Mouse (Mus musculus) neural tube, embryonic 15.5 days (tissue): ENCODE measurements at regions not wholly inside any gene's neighbourhood (a gene's known extent, or its start where the extent isn't known, plus 50 kb on each side); places are given as distances from the start of the nearest gene placed in this dataset.

Source experiments
- ATAC-seq: fragments of 200-750 bp; cut with Nextera tagmentation; 2 replicates; pipeline ENCODE4 v1.8.0; 2017; ENCODE audit warnings: mild to moderate bottlenecking, moderate TSS enrichment, moderate library complexity; ENCODE audit not compliant: low FRiP score
- H3K27ac ChIP-seq: fragments of 300-500 bp; sonication (generic); replicated peaks from 2 replicates; pipeline ENCODE4 v1.5.1; 2015; ENCODE audit warnings: mild to moderate bottlenecking, inconsistent platforms
- H3K27me3 ChIP-seq: fragments of 300-500 bp; sonication (generic); replicated peaks from 2 replicates; pipeline ENCODE4 v1.6.1; 2015; ENCODE audit warnings: inconsistent platforms
- H3K36me3 ChIP-seq: fragments of 300-500 bp; sonication (generic); 2 replicates; pipeline ENCODE4 v1.6.1; 2015; ENCODE audit warnings: inconsistent platforms
- H3K4me1 ChIP-seq: fragments of 300-500 bp; sonication (generic); 2 replicates; pipeline ENCODE4 v1.6.1; 2015; ENCODE audit warnings: inconsistent platforms
- H3K4me2 ChIP-seq: fragments of 300-500 bp; sonication (generic); 2 replicates; pipeline ENCODE4 v1.6.1; 2015; ENCODE audit warnings: inconsistent platforms, mild to moderate bottlenecking, moderate library complexity
- H3K4me3 ChIP-seq: fragments of 300-500 bp; sonication (generic); replicated peaks from 2 replicates; pipeline ENCODE4 v1.5.1; 2015; ENCODE audit warnings: mild to moderate bottlenecking, inconsistent platforms
- H3K9ac ChIP-seq: fragments of 300-500 bp; sonication (generic); replicated peaks from 2 replicates; pipeline ENCODE4 v1.6.1; 2015; ENCODE audit warnings: mild to moderate bottlenecking, inconsistent platforms
- H3K9me3 ChIP-seq: fragments of 300-500 bp; sonication (generic); replicated peaks from 2 replicates; pipeline ENCODE4 v1.6.1; 2016; ENCODE audit warnings: inconsistent platforms
- WGBS: fragments of 180-500 bp; shearing (Covaris S2); methylation state at CpG from one replicate; pipeline ENCODE4 v1.1.7; 2015; ENCODE audit warnings: mixed read lengths; 5-methylcytosine and 5-hydroxymethylcytosine counted together

GRCm38 (mm10) chr13:60032586-60032985, 144.6 kb downstream of the Gas1 start:
- no peak for ATAC-seq
- Histone ChIP-seq H3K27ac (no peak overlapping the region), H3K4me2 (no peak overlapping the region), H3K4me3 (no peak overlapping the region), H3K36me3 (no peaks in the 10 kb centered on the region), H3K9ac (no peak overlapping the region), H3K9me3 (no peaks in the 10 kb centered on the region), H3K4me1 (0 out of 2 replicates have a peak, but pooled peaks cover 4% of the 10 kb centered on the region), H3K27me3 (no peaks in the 10 kb centered on the region)
- 95% methylated on average over 5 of the region's 5 CpGs for WGBS

- Histone ChIP-seq H3K27me3 (no peaks in the 10 kb centered on the region), H3K36me3 (no peaks in the 10 kb centered on the region), H3K4me2 (no peak overlapping the region), H3K27ac (no peak overlapping the region), H3K4me3 (no peak overlapping the region), H3K9ac (no peak overlapping the region), H3K9me3 (no peaks in the 10 kb centered on the region), H3K4me1 (0 out of 2 replicates have a peak, but pooled peaks cover 4% of the 10 kb centered on the region)
- WGBS: 74% methylated on average over 9 of the region's 9 CpGs
- no peak for ATAC-seq
Measured at GRCm38 (mm10) chr13:60029591-60029990, 147.6 kb downstream of the Gas1 start.

GRCm38 (mm10) chr13:60020175-60020487, 157.0 kb downstream of the Gas1 start:
- no peaks in the 10 kb centered on the region for H3K27me3 ChIP-seq
- no peak for ATAC-seq
- no peak overlapping the region for H3K27ac ChIP-seq
- no peaks in the 10 kb centered on the region for H3K9me3 ChIP-seq
- 42% methylated on average over 5 of the region's 5 CpGs for WGBS
- H3K36me3 ChIP-seq: no peaks in the 10 kb centered on the region
- no peak overlapping the region for H3K4me3 ChIP-seq
- H3K9ac ChIP-seq: no peak overlapping the region
- no peak overlapping the region for H3K4me2 ChIP-seq
- H3K4me1 ChIP-seq: peaks cover 11% of the 10 kb centered on the region; the same call in 1 of the 2 replicates

- H3K27ac ChIP-seq: no peak overlapping the region
- no peak for ATAC-seq
- H3K9ac ChIP-seq: no peak overlapping the region
- no peak overlapping the region for H3K4me2 ChIP-seq
- peaks cover 11% of the 10 kb centered on the region; the same call in 1 of the 2 replicates for H3K4me1 ChIP-seq
- no peak overlapping the region for H3K4me3 ChIP-seq
- WGBS: 28% methylated on average over 13 of the region's 13 CpGs
- H3K27me3 ChIP-seq: no peaks in the 10 kb centered on the region
- no peaks in the 10 kb centered on the region for H3K36me3 ChIP-seq
- H3K9me3 ChIP-seq: no peaks in the 10 kb centered on the region
Measured at GRCm38 (mm10) chr13:60019291-60020174, 157.6 kb downstream of the Gas1 start.

GRCm38 (mm10) chr13:60015854-60016366, 161.3 kb downstream of the Gas1 start:
- Histone ChIP-seq H3K27ac (no peak overlapping the region), H3K9me3 (no peaks in the 10 kb centered on the region), H3K4me2 (no peak overlapping the region), H3K4me1 (peaks cover 11% of the 10 kb centered on the region), H3K27me3 (no peaks in the 10 kb centered on the region), H3K4me3 (no peak overlapping the region), H3K36me3 (no peaks in the 10 kb centered on the region), H3K9ac (no peak overlapping the region)
- ATAC-seq: no peak
- 74% methylated on average over 8 of the region's 8 CpGs for WGBS

- peaks cover 6% of the 10 kb centered on the region; the same call in 1 of the 2 replicates for H3K4me1 ChIP-seq
- H3K4me2 ChIP-seq: no peak overlapping the region
- no peak overlapping the region for H3K27ac ChIP-seq
- no peaks in the 10 kb centered on the region for H3K27me3 ChIP-seq
- no peak for ATAC-seq
- H3K9ac ChIP-seq: no peak overlapping the region
- WGBS: 81% methylated on average over 16 of the region's 16 CpGs
- no peaks in the 10 kb centered on the region for H3K36me3 ChIP-seq
- H3K4me3 ChIP-seq: no peak overlapping the region
- no peaks in the 10 kb centered on the region for H3K9me3 ChIP-seq
Measured at GRCm38 (mm10) chr13:60012046-60012813, 164.9 kb downstream of the Gas1 start.

- no peak overlapping the region for H3K9ac ChIP-seq
- WGBS: 80% methylated on average over 2 of the region's 2 CpGs
Measured at GRCm38 (mm10) chr13:60011092-60011491, 166.1 kb downstream of the Gas1 start.

GRCm38 (mm10) chr13:60007593-60007992, 169.6 kb downstream of the Gas1 start:
- no peak overlapping the region for H3K4me2 ChIP-seq
- H3K9ac ChIP-seq: no peak overlapping the region
- ATAC-seq: no peak
- no peak overlapping the region for H3K27ac ChIP-seq
- WGBS: 40% methylated on average over 7 of the region's 7 CpGs
- H3K4me1 ChIP-seq: peaks cover 6% of the 10 kb centered on the region; the same call in 1 of the 2 replicates
- no peaks in the 10 kb centered on the region for H3K9me3 ChIP-seq
- no peaks in the 10 kb centered on the region for H3K27me3 ChIP-seq
- no peaks in the 10 kb centered on the region for H3K36me3 ChIP-seq
- H3K4me3 ChIP-seq: no peak overlapping the region

More at GRCm38 (mm10) chr13:60011092-60011491, 166.1 kb downstream of the Gas1 start:
- ATAC-seq: no peak
- no peaks in the 10 kb centered on the region for H3K9me3 ChIP-seq
- H3K4me2 ChIP-seq: no peak overlapping the region
- H3K4me3 ChIP-seq: no peak overlapping the region
- H3K4me1 ChIP-seq: peaks cover 6% of the 10 kb centered on the region; the same call in 1 of the 2 replicates
- no peaks in the 10 kb centered on the region for H3K27me3 ChIP-seq
- H3K36me3 ChIP-seq: no peaks in the 10 kb centered on the region
- H3K27ac ChIP-seq: no peak overlapping the region

- Histone ChIP-seq H3K27me3 (no peaks in the 10 kb centered on the region), H3K27ac (no peak overlapping the region), H3K9me3 (no peaks in the 10 kb centered on the region), H3K9ac (no peak overlapping the region), H3K36me3 (no peaks in the 10 kb centered on the region), H3K4me1 (peaks cover 6% of the 10 kb centered on the region; the same call in 1 of the 2 replicates), H3K4me2 (no peak overlapping the region), H3K4me3 (no peak overlapping the region)
- ATAC-seq: no peak
- 82% methylated on average over 4 of the region's 4 CpGs for WGBS
Measured at GRCm38 (mm10) chr13:60007031-60007430, 170.1 kb downstream of the Gas1 start.

- H3K27ac ChIP-seq: no peak overlapping the region
- H3K36me3 ChIP-seq: no peaks in the 10 kb centered on the region
- no peak overlapping the region for H3K9ac ChIP-seq
- H3K4me2 ChIP-seq: no peak overlapping the region
- no peaks in the 10 kb centered on the region for H3K9me3 ChIP-seq
- no peak overlapping the region for H3K4me3 ChIP-seq
- WGBS: 87% methylated on average over 2 of the region's 2 CpGs
- ATAC-seq: no peak
- H3K4me1 ChIP-seq: peaks cover 6% of the 10 kb centered on the region; the same call in 1 of the 2 replicates
- no peaks in the 10 kb centered on the region for H3K27me3 ChIP-seq
Measured at GRCm38 (mm10) chr13:60004611-60005010, 172.6 kb downstream of the Gas1 start.

GRCm38 (mm10) chr13:60002098-60002497, 175.1 kb downstream of the Gas1 start:
- H3K36me3 ChIP-seq: no peaks in the 10 kb centered on the region
- H3K27me3 ChIP-seq: no peaks in the 10 kb centered on the region
- H3K9me3 ChIP-seq: no peaks in the 10 kb centered on the region
- no peaks in the 10 kb centered on the region for H3K4me1 ChIP-seq
- H3K4me3 ChIP-seq: no peak overlapping the region
- H3K27ac ChIP-seq: no peak overlapping the region
- no peak overlapping the region for H3K9ac ChIP-seq
- 94% methylated on average over 8 of the region's 8 CpGs for WGBS
- no peak overlapping the region for H3K4me2 ChIP-seq
- no peak for ATAC-seq
